Mouse (Mus musculus): Measurements from ENCODE around the gene Bcl2a1d.
"Not testable (repeated sequence)": the region's sequence is repeated elsewhere in the genome, so short reads cannot be mapped to it uniquely, and the experiment has no call there.

Bcl2a1d gene

GRCm38 (mm10) chr9:88731728-88732127, at the start of gene Bcl2a1d:
Gene Bcl2a1d (minus strand): TSS chr9:88731914.
- DNase-seq (ENCODE audit: low spot score): not testable (repeated sequence)

GRCm38 (mm10) chr9:88770239-88770638, 38.5 kb upstream of the Bcl2a1d start:
- not testable (repeated sequence) for DNase-seq (ENCODE audit: low spot score)

- DNase-seq (ENCODE audit: low spot score): not testable (repeated sequence)
Measured at GRCm38 (mm10) chr9:88769470-88769869, 37.8 kb upstream of the Bcl2a1d start.

- not testable (repeated sequence) for DNase-seq (ENCODE audit: low spot score)
Measured at GRCm38 (mm10) chr9:88746687-88747086, 15.0 kb upstream of the Bcl2a1d start.

GRCm38 (mm10) chr9:88746046-88746445, 14.3 kb upstream of the Bcl2a1d start:
- DNase-seq (ENCODE audit: low spot score): not testable (repeated sequence)

- not testable (repeated sequence) for DNase-seq (ENCODE audit: low spot score)
Measured at GRCm38 (mm10) chr9:88735289-88735688, 3.6 kb upstream of the Bcl2a1d start.

GRCm38 (mm10) chr9:88733182-88733581, 1.5 kb upstream of the Bcl2a1d start:
- DNase-seq (ENCODE audit: low spot score): not testable (repeated sequence)

GRCm38 (mm10) chr9:88732334-88732733, 620 bp upstream of the Bcl2a1d start:
- DNase-seq (ENCODE audit: low spot score): not testable (repeated sequence)

- not testable (repeated sequence) for DNase-seq (ENCODE audit: low spot score)
Measured at GRCm38 (mm10) chr9:88728311-88728710, 3.4 kb downstream of the Bcl2a1d start.

GRCm38 (mm10) chr9:88721628-88722027, 10.1 kb downstream of the Bcl2a1d start:
- DNase-seq (ENCODE audit: low spot score): not testable (repeated sequence)

- peak; percentile 41 for DNase-seq (ENCODE audit: low spot score)
Measured at GRCm38 (mm10) chr9:88719989-88720537, 11.7 kb downstream of the Bcl2a1d start, which contains the start of gene Mthfsl. Gene Mthfsl (minus strand): TSS chr9:88720296.

GRCm38 (mm10) chr9:88719073-88719921, 12.4 kb downstream of the Bcl2a1d start:
- DNase-seq (ENCODE audit: low spot score): not testable (repeated sequence)

- not testable (repeated sequence) for DNase-seq (ENCODE audit: low spot score)
Measured at GRCm38 (mm10) chr9:88718593-88718992, 13.1 kb downstream of the Bcl2a1d start.

- DNase-seq (ENCODE audit: low spot score): peak; percentile 37
Measured at GRCm38 (mm10) chr9:88718140-88718539, 13.6 kb downstream of the Bcl2a1d start.

- DNase-seq (ENCODE audit: low spot score): not testable (repeated sequence)
Measured at GRCm38 (mm10) chr9:88714515-88714914, 17.2 kb downstream of the Bcl2a1d start.

GRCm38 (mm10) chr9:88712164-88712749, 19.5 kb downstream of the Bcl2a1d start:
- not testable (repeated sequence) for DNase-seq (ENCODE audit: low spot score)

- DNase-seq (ENCODE audit: low spot score): not testable (repeated sequence)
Measured at GRCm38 (mm10) chr9:88710910-88711438, 20.7 kb downstream of the Bcl2a1d start.

GRCm38 (mm10) chr9:88710439-88710838, 21.3 kb downstream of the Bcl2a1d start:
- DNase-seq (ENCODE audit: low spot score): not testable (repeated sequence)

- not testable (repeated sequence) for DNase-seq (ENCODE audit: low spot score)
Measured at GRCm38 (mm10) chr9:88709794-88710193, 21.9 kb downstream of the Bcl2a1d start.

GRCm38 (mm10) chr9:88709304-88709703, 22.4 kb downstream of the Bcl2a1d start:
- no peak for DNase-seq (ENCODE audit: low spot score)

GRCm38 (mm10) chr9:88706700-88707099, 25.0 kb downstream of the Bcl2a1d start:
- no peak for DNase-seq (ENCODE audit: low spot score)

- DNase-seq (ENCODE audit: low spot score): not testable (repeated sequence)
Measured at GRCm38 (mm10) chr9:88705157-88705556, 26.6 kb downstream of the Bcl2a1d start.
